Mouse (Mus musculus) megakaryocyte, embryonic 14.5 days (primary cell): Measurements from ENCODE around the gene Slc25a11. TPM values are rescaled to one million over a fixed set of nuclear protein-coding genes. Genes with fewer than 3 reads are reported as not detected.

Source experiments
- H3K27me3 ChIP-seq: replicated peaks from 2 replicates; pipeline ENCODE3; 2012; ENCODE audit warnings: inconsistent platforms
- H3K36me3 ChIP-seq: replicated peaks from 2 replicates; pipeline ENCODE3; 2012; ENCODE audit warnings: low read length, inconsistent platforms, mixed read lengths
- H3K4me1 ChIP-seq: 2 replicates; pipeline ENCODE4 v1.6.1; 2012; ENCODE audit warnings: inconsistent platforms
- H3K4me3 ChIP-seq: replicated peaks from 2 replicates; pipeline ENCODE3; 2012; ENCODE audit warnings: moderate library complexity, mild to moderate bottlenecking, inconsistent platforms
- H3K9me3 ChIP-seq: 2 replicates; pipeline ENCODE4 v1.6.1; 2012; ENCODE audit warnings: inconsistent platforms
- FLI1 ChIP-seq: IDR thresholded peaks from 2 replicates; pipeline ENCODE4 v1.6.1; 2012; ENCODE audit warnings: low read length, inconsistent platforms, mixed read lengths
- GATA1 ChIP-seq: IDR thresholded peaks from 3 replicates; pipeline ENCODE4 v1.6.1; 2012; ENCODE audit warnings: mixed read lengths, low read length, inconsistent platforms, borderline replicate concordance
- polyA plus RNA-seq: library from polyadenylated mRNA; stranded (reverse); fragments of >175 nt; gene quantifications from 2 replicates; pipeline ENCODE4 v1.2.3, GENCODE M21; 2012; ENCODE audit warnings: low replicate concordance; ENCODE audit not compliant: insufficient read depth

Gene Slc25a11
- polyA plus RNA-seq, 1 experiment: 78.7 TPM

GRCm38 (mm10) chr11:70629557-70629956 lies 17.7 kb downstream of the Slc25a11 start:
- H3K4me3 ChIP-seq: no peak overlapping the region
- H3K9me3 ChIP-seq: no peaks in the 10 kb centered on the region
- H3K4me1 ChIP-seq: peaks cover 60% of the 10 kb centered on the region
- TF ChIP-seq GATA1: no peak
- no peak for TF ChIP-seq FLI1
- no peaks in the 10 kb centered on the region for H3K27me3 ChIP-seq
- H3K36me3 ChIP-seq: peaks cover 3% of the 10 kb centered on the region

DNA sequence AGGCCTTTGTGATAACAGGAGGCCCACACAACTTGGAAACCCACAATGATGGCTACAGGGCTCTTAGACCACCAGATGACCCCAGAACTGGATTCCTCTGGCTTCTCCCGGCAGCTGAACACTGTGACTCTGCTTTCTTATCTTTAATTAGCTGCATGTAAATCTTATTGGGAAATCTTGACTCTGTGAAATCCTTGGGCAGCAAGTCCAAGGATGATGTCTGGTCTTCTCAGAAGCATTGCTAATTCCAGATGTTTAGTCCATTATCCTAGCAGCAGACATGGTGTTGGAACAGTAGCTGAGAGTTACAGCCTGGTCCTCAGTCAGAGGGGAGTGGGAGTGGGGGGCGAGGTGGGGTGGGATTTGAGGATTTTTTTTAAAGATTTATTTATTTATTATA lies 18.8 kb downstream of the Slc25a11 start:
- H3K36me3 ChIP-seq: no peaks in the 10 kb centered on the region
- TF ChIP-seq FLI1: no peak
- no peak for TF ChIP-seq GATA1
- no peak overlapping the region for H3K4me3 ChIP-seq
- peaks cover 53% of the 10 kb centered on the region for H3K4me1 ChIP-seq
- no peaks in the 10 kb centered on the region for H3K27me3 ChIP-seq
- H3K9me3 ChIP-seq: no peaks in the 10 kb centered on the region

DNA sequence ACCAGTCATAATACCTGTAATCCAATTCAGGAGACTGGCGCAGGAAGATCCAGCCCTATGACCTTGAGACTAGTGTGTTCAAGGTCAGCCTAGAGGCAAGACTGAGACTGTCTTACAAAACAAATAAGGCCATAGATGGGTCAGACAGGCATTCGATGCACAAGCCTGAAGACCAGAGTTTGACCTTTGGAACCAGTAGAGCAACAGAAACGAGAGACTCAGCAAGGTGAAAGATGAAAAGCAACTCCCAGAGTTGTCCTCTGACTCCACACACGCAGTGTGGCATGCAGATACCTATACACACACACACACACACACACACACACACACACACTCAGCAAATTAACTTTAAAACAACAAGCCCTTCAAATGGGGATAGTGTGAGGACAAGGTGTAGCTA lies 20.4 kb downstream of the Slc25a11 start:
- peaks cover 56% of the 10 kb centered on the region for H3K4me1 ChIP-seq
- H3K27me3 ChIP-seq: no peaks in the 10 kb centered on the region
- TF ChIP-seq GATA1 (no peak), FLI1 (no peak)
- H3K36me3 ChIP-seq: no peaks in the 10 kb centered on the region
- no peak overlapping the region for H3K4me3 ChIP-seq
- H3K9me3 ChIP-seq: no peaks in the 10 kb centered on the region

DNA sequence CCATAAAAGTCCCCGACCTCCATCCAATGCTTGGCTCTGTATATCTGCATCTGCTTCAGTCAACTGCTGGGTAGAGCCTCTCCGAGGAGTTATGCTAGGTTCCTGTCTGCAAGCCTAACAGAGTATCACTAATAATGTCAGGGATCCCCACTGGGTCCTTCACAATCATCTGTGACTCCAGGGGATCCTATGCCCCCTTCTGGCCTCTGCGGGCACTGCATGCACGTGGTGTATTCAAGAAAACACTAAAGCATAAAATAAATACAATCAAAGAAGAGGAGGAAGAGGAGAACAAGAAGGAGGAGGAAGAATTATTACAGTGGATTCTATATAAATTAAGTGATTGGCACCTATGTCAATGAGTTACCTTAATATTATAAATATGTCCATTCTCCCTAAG lies 21.8 kb downstream of the Slc25a11 start:
- peaks cover 48% of the 10 kb centered on the region for H3K4me1 ChIP-seq
- H3K36me3 ChIP-seq: no peaks in the 10 kb centered on the region
- no peaks in the 10 kb centered on the region for H3K9me3 ChIP-seq
- no peaks in the 10 kb centered on the region for H3K27me3 ChIP-seq
- no peak for TF ChIP-seq GATA1
- TF ChIP-seq FLI1: no peak
- no peak overlapping the region for H3K4me3 ChIP-seq

- H3K27me3 ChIP-seq: no peaks in the 10 kb centered on the region
- TF ChIP-seq GATA1 (no peak), FLI1 (no peak)
- H3K4me3 ChIP-seq: no peak overlapping the region
- H3K9me3 ChIP-seq: no peaks in the 10 kb centered on the region
- no peaks in the 10 kb centered on the region for H3K36me3 ChIP-seq
- H3K4me1 ChIP-seq: peaks cover 41% of the 10 kb centered on the region
Measured at GRCm38 (mm10) chr11:70623053-70623742, 24.1 kb downstream of the Slc25a11 start.

- TF ChIP-seq GATA1 (no peak), FLI1 (no peak)
Measured at GRCm38 (mm10) chr11:70621972-70622814, 25.1 kb downstream of the Slc25a11 start.

DNA sequence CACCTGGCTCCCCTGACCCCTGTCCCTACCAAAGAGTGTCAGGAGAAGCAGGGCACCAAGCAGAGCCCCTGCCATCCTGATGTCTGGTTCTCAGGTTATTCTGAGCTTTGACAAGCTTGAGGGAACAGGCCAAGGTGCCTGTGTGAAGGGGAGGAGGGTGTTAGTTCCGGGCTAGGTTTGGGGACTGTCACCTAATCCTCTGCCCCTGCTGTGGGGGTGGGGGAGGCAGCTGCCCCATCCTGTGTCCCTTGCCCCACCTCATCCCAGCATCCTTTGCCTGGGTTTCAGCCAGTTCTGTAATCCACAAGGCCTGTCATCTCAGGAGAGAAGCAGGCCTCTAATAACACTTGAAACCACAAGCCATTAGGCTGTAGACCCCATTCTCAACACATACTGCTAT lies 28.2 kb downstream of the Slc25a11 start, which contains the start of gene Chrne:
Gene Chrne (minus strand): TSS at position 116 of the 400 bp plus-strand sequence.
- TF ChIP-seq GATA1 (no peak), FLI1 (no peak)
- H3K4me1 ChIP-seq: peaks cover 66% of the 10 kb centered on the region
- H3K36me3 ChIP-seq: peaks cover 28% of the 10 kb centered on the region
- no peaks in the 10 kb centered on the region for H3K27me3 ChIP-seq
- no peak within 1 kb of the TSS for H3K4me3 ChIP-seq
- no peaks in the 10 kb centered on the region for H3K9me3 ChIP-seq

More at GRCm38 (mm10) chr11:70621972-70622814, 25.1 kb downstream of the Slc25a11 start:
- no peaks in the 10 kb centered on the region for H3K27me3 ChIP-seq
- H3K9me3 ChIP-seq: no peaks in the 10 kb centered on the region
- H3K4me3 ChIP-seq: no peak overlapping the region
- peaks cover under 1% of the 10 kb centered on the region for H3K36me3 ChIP-seq
- peaks cover 48% of the 10 kb centered on the region for H3K4me1 ChIP-seq

DNA sequence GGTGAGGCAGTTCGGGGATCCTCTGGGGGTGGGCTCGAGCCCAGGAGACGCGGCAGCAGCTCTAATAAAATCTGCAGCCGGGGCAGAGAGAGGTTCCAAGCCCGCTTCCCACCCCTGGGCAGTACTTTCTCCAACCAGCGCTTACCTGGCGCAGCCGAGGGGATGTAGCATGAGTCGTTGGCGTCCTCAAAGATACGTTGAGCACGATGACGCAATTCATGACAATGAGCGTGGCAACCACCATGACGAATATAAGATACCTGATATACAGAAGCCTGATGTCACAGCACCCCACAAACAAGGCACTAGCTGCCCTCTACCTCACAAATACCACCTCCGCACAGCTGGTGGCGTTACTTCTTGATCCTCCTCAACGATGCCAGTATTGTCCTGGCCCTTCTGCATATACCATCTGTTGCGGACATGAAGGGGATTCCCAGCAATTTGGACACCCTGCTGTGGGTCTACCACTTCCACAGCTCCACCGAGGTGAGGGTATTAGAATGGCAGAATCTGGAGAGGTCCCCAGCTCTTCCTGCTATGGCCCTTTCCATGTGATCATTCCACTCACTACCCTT lies 31.7 kb downstream of the Slc25a11 start, which contains the start of gene 4930544D05Rik:
Gene 4930544D05Rik (plus strand): TSS at position 333 of the 578 bp plus-strand sequence.
- Histone ChIP-seq H3K27me3 (no peaks in the 10 kb centered on the region), H3K36me3 (peaks cover 57% of the 10 kb centered on the region), H3K4me3 (peak within 1 kb of the TSS; percentile 87), H3K9me3 (no peaks in the 10 kb centered on the region), H3K4me1 (peaks cover 78% of the 10 kb centered on the region)
- TF ChIP-seq FLI1: no peak
- no peak for TF ChIP-seq GATA1

- H3K36me3 ChIP-seq: peaks cover 62% of the 10 kb centered on the region
- no peaks in the 10 kb centered on the region for H3K27me3 ChIP-seq
- peaks cover 82% of the 10 kb centered on the region for H3K4me1 ChIP-seq
- H3K4me3 ChIP-seq: peak overlapping the region; percentile 87
- H3K9me3 ChIP-seq: no peaks in the 10 kb centered on the region
- no peak for TF ChIP-seq GATA1
- no peak for TF ChIP-seq FLI1
Measured at GRCm38 (mm10) chr11:70615074-70615473, 32.2 kb downstream of the Slc25a11 start.
